Mouse (Mus musculus): ENCODE data around the gene Nebl. TPM values are rescaled to one million over a fixed set of nuclear protein-coding genes. Genes with fewer than 3 reads are reported as not detected.
A peak's percentile ranks its signal among the peaks of the same experiment; 100 is the strongest.

Gene Nebl
- polyA plus RNA-seq, 1 experiment: 1.7 TPM

- Histone ChIP-seq H3K27ac (ENCODE audit: control insufficient read depth, insufficient read depth, low read depth, low read length) (no peak overlapping the region), H3K36me3 (ENCODE audit: control insufficient read depth, insufficient read depth, low read length) (no peaks in the 10 kb centered on the region), H3K4me3 (ENCODE audit: control insufficient read depth, low read depth, low read length) (no peak overlapping the region), H3K4me1 (ENCODE audit: control insufficient read depth, insufficient read depth, low read length) (no peaks in the 10 kb centered on the region), H3K27me3 (ENCODE audit: control insufficient read depth, insufficient read depth, low read length) (no peaks in the 10 kb centered on the region)
- no peak for TF ChIP-seq CTCF (IDR thresholded peaks at IDR 0.05; ENCODE audit: control insufficient read depth, insufficient read depth, insufficient replicate concordance, low read depth, low read length)
- TF ChIP-seq POLR2A (IDR thresholded peaks at IDR 0.05; ENCODE audit: control insufficient read depth, low read depth, low read length): no peak
Observed at GRCm38 (mm10) chr2:17658176-17658575, 73.1 kb downstream of the Nebl start.

- TF ChIP-seq POLR2A (IDR thresholded peaks at IDR 0.05; ENCODE audit: control insufficient read depth, low read depth, low read length) (no peak), CTCF (IDR thresholded peaks at IDR 0.05; ENCODE audit: control insufficient read depth, insufficient read depth, insufficient replicate concordance, low read depth, low read length) (no peak)
- Histone ChIP-seq H3K4me1 (ENCODE audit: control insufficient read depth, insufficient read depth, low read length) (no peaks in the 10 kb centered on the region), H3K27me3 (ENCODE audit: control insufficient read depth, insufficient read depth, low read length) (no peaks in the 10 kb centered on the region), H3K36me3 (ENCODE audit: control insufficient read depth, insufficient read depth, low read length) (no peaks in the 10 kb centered on the region), H3K4me3 (ENCODE audit: control insufficient read depth, low read depth, low read length) (no peak overlapping the region), H3K27ac (ENCODE audit: control insufficient read depth, insufficient read depth, low read depth, low read length) (no peak overlapping the region)
Observed at GRCm38 (mm10) chr2:17650147-17650834, 81.0 kb downstream of the Nebl start.

DNA sequence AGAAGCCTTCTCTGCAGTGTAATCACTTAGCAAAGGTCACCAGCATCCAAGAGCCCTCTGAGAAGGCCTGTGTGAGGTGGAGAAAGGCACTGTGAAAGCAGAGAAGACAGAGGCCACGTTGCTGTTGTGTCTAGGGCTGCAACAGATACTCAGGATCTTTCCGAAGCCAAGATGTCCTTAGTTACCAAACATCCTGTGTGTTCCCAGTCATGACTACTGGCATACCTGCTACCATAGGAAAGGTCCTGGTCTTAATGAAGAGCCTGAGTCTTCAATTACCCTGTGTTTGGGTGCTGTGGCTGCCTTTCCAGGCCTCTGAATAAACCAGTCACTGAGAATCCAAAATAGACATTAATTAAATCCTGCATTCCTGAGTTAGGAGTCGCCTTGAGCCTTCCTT, 81.5 kb downstream of the Nebl start:
- Histone ChIP-seq H3K4me3 (ENCODE audit: control insufficient read depth, low read depth, low read length) (no peak overlapping the region), H3K27ac (ENCODE audit: control insufficient read depth, insufficient read depth, low read depth, low read length) (no peak overlapping the region)
- TF ChIP-seq CTCF (IDR thresholded peaks at IDR 0.05; ENCODE audit: control insufficient read depth, insufficient read depth, insufficient replicate concordance, low read depth, low read length): no peak
- no peak for TF ChIP-seq POLR2A (IDR thresholded peaks at IDR 0.05; ENCODE audit: control insufficient read depth, low read depth, low read length)

GRCm38 (mm10) chr2:17644282-17645262, 86.7 kb downstream of the Nebl start:
- TF ChIP-seq POLR2A (IDR thresholded peaks at IDR 0.05; ENCODE audit: control insufficient read depth, low read depth, low read length) (no peak), CTCF (IDR thresholded peaks at IDR 0.05; ENCODE audit: control insufficient read depth, insufficient read depth, insufficient replicate concordance, low read depth, low read length) (peak; percentile 71; the same call in 1 of the 2 replicates)
- no peak overlapping the region for H3K27ac ChIP-seq (ENCODE audit: control insufficient read depth, insufficient read depth, low read depth, low read length)
- no peaks in the 10 kb centered on the region for H3K27me3 ChIP-seq (ENCODE audit: control insufficient read depth, insufficient read depth, low read length)
- no peak overlapping the region for H3K4me3 ChIP-seq (ENCODE audit: control insufficient read depth, low read depth, low read length)
- H3K36me3 ChIP-seq (ENCODE audit: control insufficient read depth, insufficient read depth, low read length): no peaks in the 10 kb centered on the region
- H3K4me1 ChIP-seq (ENCODE audit: control insufficient read depth, insufficient read depth, low read length): no peaks in the 10 kb centered on the region

More for the DNA sequence above, 81.5 kb downstream of the Nebl start:
- Histone ChIP-seq H3K36me3 (ENCODE audit: control insufficient read depth, insufficient read depth, low read length) (no peaks in the 10 kb centered on the region), H3K27me3 (ENCODE audit: control insufficient read depth, insufficient read depth, low read length) (no peaks in the 10 kb centered on the region), H3K4me1 (ENCODE audit: control insufficient read depth, insufficient read depth, low read length) (no peaks in the 10 kb centered on the region)

- H3K4me1 ChIP-seq (ENCODE audit: control insufficient read depth, insufficient read depth, low read length): no peaks in the 10 kb centered on the region
- no peak for TF ChIP-seq CTCF (IDR thresholded peaks at IDR 0.05; ENCODE audit: control insufficient read depth, insufficient read depth, insufficient replicate concordance, low read depth, low read length)
- no peak for TF ChIP-seq POLR2A (IDR thresholded peaks at IDR 0.05; ENCODE audit: control insufficient read depth, low read depth, low read length)
- no peak overlapping the region for H3K27ac ChIP-seq (ENCODE audit: control insufficient read depth, insufficient read depth, low read depth, low read length)
- no peak overlapping the region for H3K4me3 ChIP-seq (ENCODE audit: control insufficient read depth, low read depth, low read length)
- H3K27me3 ChIP-seq (ENCODE audit: control insufficient read depth, insufficient read depth, low read length): no peaks in the 10 kb centered on the region
- no peaks in the 10 kb centered on the region for H3K36me3 ChIP-seq (ENCODE audit: control insufficient read depth, insufficient read depth, low read length)
Observed at GRCm38 (mm10) chr2:17643869-17644268, 87.4 kb downstream of the Nebl start.

DNA sequence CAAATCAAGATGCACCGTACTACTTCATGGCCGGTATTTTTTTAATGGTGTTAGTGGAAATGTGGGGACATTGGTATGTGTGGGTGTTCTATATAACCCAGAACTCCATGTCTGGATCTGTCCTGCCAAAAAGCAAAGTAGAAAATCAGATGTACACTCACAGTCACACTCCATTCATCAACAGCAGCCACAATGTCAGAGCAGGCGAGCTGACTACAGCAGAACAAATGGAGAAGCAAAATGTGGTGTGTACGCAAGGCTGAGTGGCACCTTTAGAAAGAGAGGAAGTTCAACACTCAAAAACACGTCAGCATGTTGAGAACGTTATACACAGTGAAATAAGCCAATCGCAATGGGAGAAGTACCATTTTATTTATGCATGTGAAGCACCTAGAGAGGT, 88.5 kb downstream of the Nebl start:
- Histone ChIP-seq H3K4me3 (ENCODE audit: control insufficient read depth, low read depth, low read length) (no peak overlapping the region), H3K27me3 (ENCODE audit: control insufficient read depth, insufficient read depth, low read length) (no peaks in the 10 kb centered on the region), H3K4me1 (ENCODE audit: control insufficient read depth, insufficient read depth, low read length) (no peaks in the 10 kb centered on the region), H3K27ac (ENCODE audit: control insufficient read depth, insufficient read depth, low read depth, low read length) (no peak overlapping the region), H3K36me3 (ENCODE audit: control insufficient read depth, insufficient read depth, low read length) (no peaks in the 10 kb centered on the region)
- TF ChIP-seq CTCF (IDR thresholded peaks at IDR 0.05; ENCODE audit: control insufficient read depth, insufficient read depth, insufficient replicate concordance, low read depth, low read length): no peak

DNA sequence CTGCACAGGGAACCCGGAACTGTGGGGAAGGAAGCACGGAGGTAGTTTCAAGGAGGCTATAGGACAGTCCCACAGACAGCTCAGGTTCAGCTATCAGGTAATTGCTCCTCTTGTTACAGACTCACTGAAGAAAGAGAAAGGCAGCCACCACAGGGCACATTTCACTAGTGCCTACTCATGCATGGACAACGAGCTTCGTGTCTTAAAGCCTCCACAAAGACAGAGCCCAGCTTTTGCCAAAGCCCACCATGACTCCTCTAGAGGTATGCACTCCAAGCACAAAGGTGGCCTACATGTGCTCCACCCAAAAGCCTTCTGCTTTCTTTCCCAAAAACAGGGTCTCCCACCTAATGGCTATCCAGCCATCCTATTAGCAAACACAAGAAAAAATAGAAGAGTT, 90.4 kb downstream of the Nebl start:
- Histone ChIP-seq H3K4me3 (ENCODE audit: control insufficient read depth, low read depth, low read length) (no peak overlapping the region), H3K27ac (ENCODE audit: control insufficient read depth, insufficient read depth, low read depth, low read length) (no peak overlapping the region), H3K4me1 (ENCODE audit: control insufficient read depth, insufficient read depth, low read length) (no peaks in the 10 kb centered on the region), H3K27me3 (ENCODE audit: control insufficient read depth, insufficient read depth, low read length) (no peaks in the 10 kb centered on the region), H3K36me3 (ENCODE audit: control insufficient read depth, insufficient read depth, low read length) (no peaks in the 10 kb centered on the region)
- no peak for TF ChIP-seq POLR2A (IDR thresholded peaks at IDR 0.05; ENCODE audit: control insufficient read depth, low read depth, low read length)
- TF ChIP-seq CTCF (IDR thresholded peaks at IDR 0.05; ENCODE audit: control insufficient read depth, insufficient read depth, insufficient replicate concordance, low read depth, low read length): no peak
